Mouse (Mus musculus): ENCODE results near the gene Arpc5. TPM values are rescaled to one million over a fixed set of nuclear protein-coding genes. Genes with fewer than 3 reads are reported as not detected.
"Not testable (repeated sequence)": the region's sequence is repeated elsewhere in the genome, so short reads cannot be mapped to it uniquely, and the experiment has no call there.

Gene Arpc5
- polyA plus RNA-seq, 1 experiment from 2014 or later: 162 TPM

GRCm38 (mm10) chr1:152771016-152771415 is 4.7 kb downstream of the Arpc5 start:
- DNase-seq (no peak), ATAC-seq (no peak)
- Histone ChIP-seq H3K4me3 (ENCODE audit: low read depth, low read length) (no peak overlapping the region), H3K9me3 (ENCODE audit: low read length) (no peaks in the 10 kb centered on the region), H3K27me3 (ENCODE audit: insufficient read depth, low read length) (peaks cover under 1% of the 10 kb centered on the region; the same call in 1 of the 2 replicates), H3K27ac (ENCODE audit: low read depth) (no peak overlapping the region), H3K9ac (replicated peaks) (no peak overlapping the region), H3K36me3 (replicated peaks; ENCODE audit: insufficient read depth, low read length) (peaks cover 47% of the 10 kb centered on the region), H3K4me2 (ENCODE audit: low read depth, low read length) (no peak overlapping the region), H3K4me1 (ENCODE audit: insufficient read depth) (no peaks in the 10 kb centered on the region)
- no peak for TF ChIP-seq EP300 (IDR thresholded peaks at IDR 0.05; ENCODE audit: low read depth)
- no peak for TF ChIP-seq CTCF (IDR thresholded peaks at IDR 0.05; ENCODE audit: low read depth)
- 90% methylated on average over 9 of the region's 9 CpGs for WGBS (ENCODE audit: insufficient replicate concordance)

- not testable (repeated sequence) for H3K27ac ChIP-seq (ENCODE audit: low read depth); H3K4me1 ChIP-seq (ENCODE audit: insufficient read depth); H3K9me3 ChIP-seq (ENCODE audit: low read length); H3K27me3 ChIP-seq (ENCODE audit: insufficient read depth, low read length); H3K4me3 ChIP-seq (ENCODE audit: low read depth, low read length); H3K4me2 ChIP-seq (ENCODE audit: low read depth, low read length); H3K9ac ChIP-seq (replicated peaks); ATAC-seq; DNase-seq
- WGBS (ENCODE audit: insufficient replicate concordance): 65% methylated on average over 3 of the region's 3 CpGs
- peaks cover 46% of the 10 kb centered on the region for H3K36me3 ChIP-seq (replicated peaks; ENCODE audit: insufficient read depth, low read length)
These were observed 8.3 kb downstream of the Arpc5 start for GRCm38 (mm10) chr1:152774601-152775000.

GRCm38 (mm10) chr1:152779071-152779737 is 12.9 kb downstream of the Arpc5 start:
- ATAC-seq: peak; percentile 83
- 24% methylated on average over 10 of the region's 10 CpGs for WGBS (ENCODE audit: insufficient replicate concordance)
- peaks cover 13% of the 10 kb centered on the region for H3K36me3 ChIP-seq (replicated peaks; ENCODE audit: insufficient read depth, low read length)
- H3K9me3 ChIP-seq (ENCODE audit: low read length): no peaks in the 10 kb centered on the region
- peak; percentile 84 for DNase-seq
- H3K4me2 ChIP-seq (ENCODE audit: low read depth, low read length): 0 out of 2 replicates have a peak overlapping the region, but pooled peaks have one; percentile 20
- H3K4me1 ChIP-seq (ENCODE audit: insufficient read depth): peaks cover 4% of the 10 kb centered on the region; the same call in 1 of the 2 replicates
- no peak overlapping the region for H3K4me3 ChIP-seq (ENCODE audit: low read depth, low read length)
- no peak for TF ChIP-seq EP300 (IDR thresholded peaks at IDR 0.05; ENCODE audit: low read depth)
- peak; percentile 91 for TF ChIP-seq CTCF (IDR thresholded peaks at IDR 0.05; ENCODE audit: low read depth)
- H3K27ac ChIP-seq (ENCODE audit: low read depth): no peak overlapping the region
- H3K27me3 ChIP-seq (ENCODE audit: insufficient read depth, low read length): no peaks in the 10 kb centered on the region
- H3K9ac ChIP-seq (replicated peaks): no peak overlapping the region

- H3K36me3 ChIP-seq (replicated peaks; ENCODE audit: insufficient read depth, low read length): no peaks in the 10 kb centered on the region
- no peak overlapping the region for H3K4me3 ChIP-seq (ENCODE audit: low read depth, low read length)
- H3K9ac ChIP-seq (replicated peaks): no peak overlapping the region
- no peak overlapping the region for H3K4me2 ChIP-seq (ENCODE audit: low read depth, low read length)
- ATAC-seq: no peak
- DNase-seq: no peak
- TF ChIP-seq EP300 (IDR thresholded peaks at IDR 0.05; ENCODE audit: low read depth): no peak
- TF ChIP-seq CTCF (IDR thresholded peaks at IDR 0.05; ENCODE audit: low read depth): no peak
- 89% methylated on average over 8 of the region's 8 CpGs for WGBS (ENCODE audit: insufficient replicate concordance)
- H3K9me3 ChIP-seq (ENCODE audit: low read length): no peaks in the 10 kb centered on the region
- no peaks in the 10 kb centered on the region for H3K27me3 ChIP-seq (ENCODE audit: insufficient read depth, low read length)
- H3K27ac ChIP-seq (ENCODE audit: low read depth): no peak overlapping the region
- peaks cover 10% of the 10 kb centered on the region; the same call in 1 of the 2 replicates for H3K4me1 ChIP-seq (ENCODE audit: insufficient read depth)
These were observed 18.3 kb downstream of the Arpc5 start for GRCm38 (mm10) chr1:152784620-152785019.

GRCm38 (mm10) chr1:152785446-152785845 is 19.1 kb downstream of the Arpc5 start:
- not testable (repeated sequence) for H3K9ac ChIP-seq (replicated peaks); DNase-seq; H3K36me3 ChIP-seq (replicated peaks; ENCODE audit: insufficient read depth, low read length); H3K9me3 ChIP-seq (ENCODE audit: low read length); H3K4me3 ChIP-seq (ENCODE audit: low read depth, low read length); H3K27ac ChIP-seq (ENCODE audit: low read depth); ATAC-seq; H3K27me3 ChIP-seq (ENCODE audit: insufficient read depth, low read length); H3K4me1 ChIP-seq (ENCODE audit: insufficient read depth); H3K4me2 ChIP-seq (ENCODE audit: low read depth, low read length)
- WGBS (ENCODE audit: insufficient replicate concordance): 74% methylated on average over 3 of the region's 3 CpGs

GRCm38 (mm10) chr1:152786953-152787352 is 20.6 kb downstream of the Arpc5 start:
- WGBS (ENCODE audit: insufficient replicate concordance): 67% methylated on average over 4 of the region's 4 CpGs
- TF ChIP-seq CTCF (IDR thresholded peaks at IDR 0.05; ENCODE audit: low read depth) (no peak), EP300 (IDR thresholded peaks at IDR 0.05; ENCODE audit: low read depth) (no peak)
- Histone ChIP-seq H3K4me1 (ENCODE audit: insufficient read depth) (peaks cover 15% of the 10 kb centered on the region), H3K4me2 (ENCODE audit: low read depth, low read length) (no peak overlapping the region), H3K9ac (replicated peaks) (no peak overlapping the region), H3K36me3 (replicated peaks; ENCODE audit: insufficient read depth, low read length) (no peaks in the 10 kb centered on the region), H3K27me3 (ENCODE audit: insufficient read depth, low read length) (no peaks in the 10 kb centered on the region), H3K27ac (ENCODE audit: low read depth) (peak overlapping the region; percentile 46), H3K4me3 (ENCODE audit: low read depth, low read length) (no peak overlapping the region), H3K9me3 (ENCODE audit: low read length) (no peaks in the 10 kb centered on the region)
- peak; percentile 38 for DNase-seq
- ATAC-seq: peak; percentile 48
